Mouse (Mus musculus) embryonic facial prominence, embryonic 14.5 days (tissue): ENCODE results near the gene Gm21970. TPM values are rescaled to one million over a fixed set of nuclear protein-coding genes. Genes with fewer than 3 reads are reported as not detected.

Experiments used
- ATAC-seq: fragments of 200-750 bp; cut with Nextera tagmentation; 2 replicates; pipeline ENCODE4 v1.8.0; 2017; ENCODE audit warnings: low read depth, moderate number of reproducible peaks, moderate TSS enrichment
- DNase-seq: peaks from one replicate; pipeline ENCODE4 v3.0.0-alpha.2; 2015; ENCODE audit warnings: low spot score
- H3K27ac ChIP-seq: fragments of 300-500 bp; sonication (generic); replicated peaks from 2 replicates; pipeline ENCODE4 v1.5.1; 2014; ENCODE audit warnings: low read depth, mild to moderate bottlenecking, low read length, moderate library complexity
- H3K27me3 ChIP-seq: fragments of 300-500 bp; sonication (generic); replicated peaks from 2 replicates; pipeline ENCODE4 v1.6.1; 2014; ENCODE audit warnings: low read length; ENCODE audit not compliant: control insufficient read depth, insufficient read depth
- H3K36me3 ChIP-seq: fragments of 300-500 bp; sonication (generic); 2 replicates; pipeline ENCODE4 v1.6.1; 2014; ENCODE audit warnings: low read length, mixed read lengths; ENCODE audit not compliant: control insufficient read depth, insufficient read depth
- H3K4me1 ChIP-seq: fragments of 300-500 bp; sonication (generic); 2 replicates; pipeline ENCODE4 v1.6.1; 2014; ENCODE audit warnings: antibody characterized with exemption, low read length; ENCODE audit not compliant: control insufficient read depth, insufficient read depth
- H3K4me2 ChIP-seq: fragments of 300-500 bp; sonication (generic); 2 replicates; pipeline ENCODE4 v1.6.1; 2014; ENCODE audit warnings: low read depth, mild to moderate bottlenecking, low read length, moderate library complexity, mixed read lengths
- H3K4me3 ChIP-seq: fragments of 300-500 bp; sonication (generic); 2 replicates; pipeline ENCODE4 v1.5.1; 2014; ENCODE audit warnings: low read depth, mild to moderate bottlenecking, low read length
- H3K9ac ChIP-seq: fragments of 300-500 bp; sonication (generic); 2 replicates; pipeline ENCODE4 v1.6.1; 2014; ENCODE audit warnings: low read depth, mild to moderate bottlenecking, low read length, moderate library complexity, mixed read lengths
- H3K9me3 ChIP-seq: fragments of 300-500 bp; sonication (generic); 2 replicates; pipeline ENCODE4 v1.6.1; 2016; ENCODE audit warnings: low read length; ENCODE audit not compliant: control insufficient read depth
- WGBS: fragments of 180-500 bp; shearing (Covaris S2); extraction: QIAGEN DNeasy Blood & Tissue Kit; methylation state at CpG from one replicate; pipeline ENCODE4 v1.1.7; 2014; 5-methylcytosine and 5-hydroxymethylcytosine counted together
- polyA plus RNA-seq: library from polyadenylated mRNA; unstranded; fragments of >200 nt; fragmentation: Nextera tagmentation; extraction: Ambion mirVana; gene quantifications from 2 replicates; pipeline ENCODE4 v1.2.1, GENCODE M21; 2014

Gene Gm21970
- not detected in 2 replicates for polyA plus RNA-seq

DNA sequence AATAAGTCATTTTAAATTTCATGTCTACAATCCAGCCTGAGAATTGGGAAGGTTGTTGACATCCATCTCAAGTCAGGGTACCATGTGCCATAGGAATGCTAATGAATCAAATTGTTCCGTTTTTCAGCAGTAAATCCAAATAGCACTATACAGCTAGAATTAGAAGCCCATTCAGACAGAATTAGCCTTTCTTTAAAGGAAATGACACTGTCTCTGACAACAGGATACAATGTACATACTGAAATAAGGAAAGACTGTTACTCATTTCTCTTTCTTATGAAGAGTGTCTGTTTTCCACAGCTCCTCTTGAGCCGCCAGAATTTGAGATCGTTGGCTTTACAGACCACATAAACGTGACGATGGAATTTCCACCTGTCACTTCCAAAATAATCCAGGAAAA lies at the start of gene Gm21970:
Gene Gm21970 (plus strand): TSS at position 301 of the 400 bp plus-strand sequence.
- Histone ChIP-seq H3K36me3 (peaks cover 90% of the 10 kb centered on the region), H3K4me2 (no peak within 1 kb of the TSS), H3K27ac (no peak within 1 kb of the TSS), H3K9ac (no peak within 1 kb of the TSS), H3K4me3 (no peak within 1 kb of the TSS), H3K9me3 (no peaks in the 10 kb centered on the region), H3K4me1 (no peaks in the 10 kb centered on the region), H3K27me3 (no peaks in the 10 kb centered on the region)
- no peak for ATAC-seq
- WGBS: 82% methylated on average over 5 of the region's 5 CpGs
- DNase-seq: no peak

DNA sequence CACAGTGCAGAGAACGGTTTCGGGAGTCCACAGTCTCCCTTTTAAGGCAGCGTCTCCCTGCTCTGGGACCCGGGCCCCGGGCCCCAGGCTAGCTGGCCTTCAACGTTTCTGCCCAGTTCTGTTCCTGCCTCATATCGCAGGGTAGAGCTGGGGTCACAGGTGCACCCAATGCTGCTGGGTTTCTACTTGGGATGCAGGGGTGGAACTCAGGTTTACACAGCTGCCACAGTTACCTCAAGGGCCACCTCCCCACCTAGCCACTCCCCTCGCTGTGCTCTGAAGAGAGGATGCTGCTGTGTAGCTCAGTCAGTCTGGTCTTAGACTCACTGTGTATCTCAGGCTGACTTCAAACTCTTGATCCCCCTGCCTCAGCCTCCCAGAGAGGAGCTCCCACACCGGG lies 45.0 kb upstream of the Gm21970 start:
- Histone ChIP-seq H3K9me3 (no peaks in the 10 kb centered on the region), H3K4me1 (no peaks in the 10 kb centered on the region), H3K9ac (no peak overlapping the region), H3K27me3 (peaks cover 9% of the 10 kb centered on the region; the same call in 1 of the 2 replicates), H3K27ac (no peak overlapping the region), H3K36me3 (no peaks in the 10 kb centered on the region), H3K4me3 (no peak overlapping the region), H3K4me2 (no peak overlapping the region)
- no peak for DNase-seq
- ATAC-seq: no peak
- 74% methylated on average over 9 of the region's 9 CpGs for WGBS

DNA sequence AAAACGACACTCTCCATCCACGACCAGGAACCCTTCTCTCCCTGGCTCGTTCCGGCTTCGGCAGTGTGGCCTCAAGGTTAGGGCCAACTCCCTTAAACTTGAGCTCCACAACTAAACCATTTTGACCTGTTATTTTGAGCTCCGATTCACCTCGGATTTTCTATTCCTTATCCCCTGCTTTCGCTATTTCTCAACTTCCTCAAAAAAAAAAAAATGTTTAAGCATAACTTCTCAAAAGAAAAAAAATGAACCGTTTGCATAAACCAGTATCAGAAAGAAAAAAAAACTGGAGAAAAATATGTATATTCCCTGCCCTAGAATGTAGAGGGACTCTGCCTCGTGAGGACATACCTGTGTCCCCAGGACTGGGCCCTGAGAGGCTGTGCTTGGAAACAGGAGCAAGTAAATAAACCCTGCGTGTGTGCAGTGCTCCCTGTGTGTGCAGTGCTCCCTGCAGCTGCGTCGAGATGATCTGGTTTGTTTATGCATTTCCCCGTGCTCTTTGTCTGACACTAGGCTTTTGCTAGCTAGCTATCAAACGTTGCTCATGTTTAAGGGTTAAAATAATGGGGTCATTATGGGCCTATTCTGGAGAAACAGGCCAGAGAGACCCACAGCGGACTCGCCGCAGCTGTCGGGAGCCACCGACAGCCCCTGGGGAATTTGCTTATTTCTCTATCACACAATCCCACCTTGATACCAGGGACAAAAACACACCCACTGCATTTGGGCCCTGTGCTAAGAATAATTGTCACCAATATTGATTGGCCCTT lies 43.8 kb upstream of the Gm21970 start:
- no peak overlapping the region for H3K9ac ChIP-seq
- no peaks in the 10 kb centered on the region for H3K9me3 ChIP-seq
- peak; percentile 55 for ATAC-seq
- no peak overlapping the region for H3K4me2 ChIP-seq
- DNase-seq: peak; percentile 64
- H3K4me1 ChIP-seq: no peaks in the 10 kb centered on the region
- H3K27me3 ChIP-seq: peaks cover 9% of the 10 kb centered on the region; the same call in 1 of the 2 replicates
- H3K4me3 ChIP-seq: no peak overlapping the region
- 61% methylated on average over 20 of the region's 20 CpGs for WGBS
- H3K27ac ChIP-seq: no peak overlapping the region
- H3K36me3 ChIP-seq: no peaks in the 10 kb centered on the region

DNA sequence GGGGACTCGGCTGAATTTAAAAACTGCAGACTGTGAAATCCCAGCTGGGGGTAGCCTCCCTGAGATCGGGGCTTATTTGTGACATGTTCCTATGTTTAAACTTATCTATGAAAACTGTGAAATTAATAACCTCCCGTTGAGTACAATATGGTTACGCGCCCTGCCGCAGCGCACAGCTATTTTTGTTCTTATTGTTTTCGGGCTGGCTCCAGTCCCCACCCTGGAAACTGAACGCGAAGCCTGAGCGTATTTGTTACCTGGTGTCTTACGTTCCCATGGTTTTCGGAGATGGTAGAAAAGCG lies 43.3 kb upstream of the Gm21970 start:
- Histone ChIP-seq H3K4me1 (no peaks in the 10 kb centered on the region), H3K9ac (no peak overlapping the region), H3K27ac (no peak overlapping the region), H3K36me3 (no peaks in the 10 kb centered on the region), H3K9me3 (no peaks in the 10 kb centered on the region), H3K4me3 (no peak overlapping the region), H3K27me3 (peaks cover 9% of the 10 kb centered on the region; the same call in 1 of the 2 replicates), H3K4me2 (no peak overlapping the region)
- DNase-seq (no peak), ATAC-seq (no peak; the same call in 1 of the 2 replicates)
- WGBS: 69% methylated on average over 14 of the region's 14 CpGs

DNA sequence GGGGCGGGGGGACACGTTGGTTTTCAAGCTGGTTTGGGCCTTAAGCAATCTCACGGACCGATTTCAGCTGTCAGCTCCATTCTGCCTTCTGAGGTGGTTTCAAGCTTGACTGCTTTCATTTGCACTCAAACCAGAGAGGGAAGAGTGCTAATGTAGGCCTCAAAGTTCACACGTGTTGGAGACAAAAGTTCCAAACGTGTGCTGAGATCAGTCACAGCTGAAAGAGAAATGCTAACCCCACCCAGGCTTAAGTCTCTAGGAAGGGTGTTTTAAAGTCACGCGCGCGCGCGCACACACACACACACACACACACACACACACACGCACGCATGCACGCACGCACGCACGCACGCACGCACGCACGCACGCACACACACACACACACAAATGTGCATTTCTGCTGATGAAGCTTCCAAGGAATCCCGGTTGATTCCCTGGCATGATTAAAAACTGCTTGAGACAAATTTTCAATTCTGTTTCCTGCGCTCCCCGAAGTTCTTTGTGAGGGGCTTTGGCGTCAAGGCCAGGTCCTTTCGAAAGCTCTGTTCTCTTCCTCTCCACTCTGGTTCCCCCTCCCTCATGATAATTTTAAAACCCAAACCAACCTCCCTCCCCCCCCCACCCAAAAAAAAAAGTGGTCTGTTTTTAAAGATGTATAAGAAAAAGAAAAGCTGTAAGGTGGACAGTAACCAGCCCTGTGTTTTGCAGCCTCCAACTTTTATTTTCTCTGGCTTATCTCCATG lies 42.8 kb upstream of the Gm21970 start:
- H3K9me3 ChIP-seq: no peaks in the 10 kb centered on the region
- no peak overlapping the region for H3K4me3 ChIP-seq
- peaks cover 13% of the 10 kb centered on the region; the same call in 1 of the 2 replicates for H3K27me3 ChIP-seq
- WGBS: 69% methylated on average over 27 of the region's 28 CpGs
- H3K9ac ChIP-seq: no peak overlapping the region
- no peak overlapping the region for H3K4me2 ChIP-seq
- H3K4me1 ChIP-seq: no peaks in the 10 kb centered on the region
- H3K27ac ChIP-seq: no peak overlapping the region
- DNase-seq (no peak), ATAC-seq (no peak)
- no peaks in the 10 kb centered on the region for H3K36me3 ChIP-seq

DNA sequence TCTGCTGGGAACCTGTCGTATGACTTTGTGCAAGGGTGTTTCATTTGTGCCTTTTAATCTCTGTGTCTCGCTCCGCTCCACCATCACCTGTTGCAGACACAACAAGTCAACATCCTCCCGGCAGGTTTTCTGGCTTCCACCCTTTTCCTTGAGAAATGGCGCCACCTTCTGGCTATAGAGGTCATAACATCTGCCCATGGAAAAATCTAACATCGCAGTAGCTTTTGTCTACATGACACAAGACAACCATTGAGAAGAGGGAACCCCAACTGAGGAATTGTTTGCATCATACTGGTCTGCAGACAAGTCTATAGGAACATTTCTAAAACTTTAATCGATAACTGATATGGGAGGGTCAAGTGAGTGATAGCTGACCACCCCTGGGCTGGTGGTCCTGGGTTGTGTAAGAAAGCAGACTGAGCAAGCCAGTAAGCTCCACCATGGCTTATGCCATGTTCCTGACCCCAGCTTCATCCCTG lies 39.4 kb upstream of the Gm21970 start:
- Histone ChIP-seq H3K27ac (no peak overlapping the region), H3K4me3 (no peak overlapping the region), H3K36me3 (no peaks in the 10 kb centered on the region), H3K9ac (no peak overlapping the region), H3K4me2 (no peak overlapping the region), H3K9me3 (no peaks in the 10 kb centered on the region), H3K27me3 (peaks cover 19% of the 10 kb centered on the region), H3K4me1 (no peaks in the 10 kb centered on the region)
- WGBS: 4% methylated on average over 7 of the region's 7 CpGs
- DNase-seq (peak; percentile 76), ATAC-seq (no peak)

DNA sequence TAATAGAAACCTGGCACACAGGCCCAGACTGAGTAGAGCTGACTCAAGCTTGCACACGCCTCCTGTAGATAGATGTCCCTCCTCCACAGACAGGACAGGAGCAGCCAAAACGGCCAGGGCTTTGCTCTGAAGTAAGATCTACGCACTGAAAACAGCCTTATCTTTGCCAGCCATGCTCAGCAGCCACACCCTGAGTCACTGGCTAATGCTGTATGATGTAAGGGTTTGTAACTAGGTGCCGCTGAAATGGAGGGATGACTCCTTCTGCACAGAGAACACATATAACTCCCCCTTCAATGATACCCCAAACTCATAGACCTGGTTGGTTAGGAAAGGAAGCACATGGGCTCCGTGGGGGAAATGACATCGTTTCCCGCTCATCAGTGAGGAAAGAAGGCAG lies 38.8 kb upstream of the Gm21970 start:
- 65% methylated on average over 7 of the region's 7 CpGs for WGBS
- Histone ChIP-seq H3K4me1 (no peaks in the 10 kb centered on the region), H3K9ac (no peak overlapping the region), H3K4me3 (no peak overlapping the region), H3K4me2 (no peak overlapping the region), H3K36me3 (no peaks in the 10 kb centered on the region), H3K27ac (no peak overlapping the region), H3K9me3 (no peaks in the 10 kb centered on the region), H3K27me3 (peaks cover 19% of the 10 kb centered on the region)
- ATAC-seq: no peak
- DNase-seq: no peak

DNA sequence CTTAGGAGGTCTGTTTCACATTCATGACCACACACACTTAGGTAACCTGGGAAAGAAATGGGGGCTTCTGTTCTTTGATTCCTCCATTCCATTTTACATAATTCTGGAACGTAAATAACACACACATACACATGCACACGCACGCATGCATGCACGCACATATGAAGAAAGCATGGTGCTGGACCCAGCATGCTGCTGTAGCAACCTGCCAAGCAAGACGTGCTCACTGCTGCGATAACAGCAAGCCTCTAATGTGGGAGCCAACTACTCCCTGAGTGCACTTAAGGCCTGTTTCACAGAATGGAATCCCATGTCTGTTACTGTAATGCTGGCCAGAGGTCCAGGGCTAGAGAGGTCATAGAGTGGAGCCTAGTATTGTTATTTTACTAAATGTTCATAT lies 38.3 kb upstream of the Gm21970 start:
- Histone ChIP-seq H3K4me3 (no peak overlapping the region), H3K4me2 (no peak overlapping the region), H3K27me3 (peaks cover 19% of the 10 kb centered on the region), H3K9me3 (no peaks in the 10 kb centered on the region), H3K4me1 (no peaks in the 10 kb centered on the region), H3K36me3 (no peaks in the 10 kb centered on the region), H3K9ac (no peak overlapping the region), H3K27ac (no peak overlapping the region)
- ATAC-seq (no peak), DNase-seq (no peak)
- 84% methylated on average over 6 of the region's 6 CpGs for WGBS
